Mouse (Mus musculus): ENCODE data around the gene Gtf2ird2.

GRCm38 (mm10) chr5:134144986-134145385 is 38.8 kb upstream of the Gtf2ird2 start:
- TF ChIP-seq POLR2A (IDR thresholded peaks at IDR 0.05; ENCODE audit: borderline replicate concordance, control insufficient read depth, low read depth, low read length) (no peak), CTCF (IDR thresholded peaks at IDR 0.05; ENCODE audit: control insufficient read depth, insufficient read depth, low read length) (no peak)

Measured in bone marrow, adult 2 months (tissue).